Mouse (Mus musculus) macrophage (primary cell): ENCODE measurements around the gene Dagla. TPM values are rescaled to one million over a fixed set of nuclear protein-coding genes. Genes with fewer than 3 reads are reported as not detected.

Experiments
- H3K27ac ChIP-seq: fragments of 350-480 bp; formaldehyde crosslinking; 2 replicates; pipeline ENCODE4 v1.9.0; 2021
- H3K36me3 ChIP-seq: fragments of 350-480 bp; formaldehyde crosslinking; 2 replicates; pipeline ENCODE4 v1.9.0; 2021; ENCODE audit errors: inconsistent target
- H3K4me3 ChIP-seq: fragments of 350-480 bp; formaldehyde crosslinking; 2 replicates; pipeline ENCODE4 v1.9.0; 2021; ENCODE audit errors: inconsistent target
- H3K79me2 ChIP-seq: fragments of 350-480 bp; formaldehyde crosslinking; 2 replicates; pipeline ENCODE4 v1.9.0; 2021; ENCODE audit errors: inconsistent target
- WGBS: methylation state at CpG from one replicate; pipeline ENCODE4 v1.1.7; 2026; ENCODE audit warnings: inconsistent platforms; ENCODE audit not compliant: missing documents; 5-methylcytosine and 5-hydroxymethylcytosine counted together
- polyA plus RNA-seq: library from polyadenylated mRNA; stranded (reverse); fragments of 250-400 nt; gene quantifications from 3 replicates; pipeline ENCODE4 v1.2.4, GENCODE M21; 2018; ENCODE audit warnings: inconsistent platforms

Gene Dagla
- polyA plus RNA-seq, 1 experiment from 2014 or later: 2.9 TPM

- H3K4me3 ChIP-seq: no peak overlapping the region
- no peak overlapping the region for H3K27ac ChIP-seq
- no peaks in the 10 kb centered on the region for H3K79me2 ChIP-seq
- no peaks in the 10 kb centered on the region for H3K36me3 ChIP-seq
- WGBS: 74% methylated on average over 4 of the region's 4 CpGs
Observed at GRCm38 (mm10) chr19:10225767-10226166, 78.9 kb downstream of the Dagla start.

GRCm38 (mm10) chr19:10224637-10225453, 79.8 kb downstream of the Dagla start:
- Histone ChIP-seq H3K36me3 (no peaks in the 10 kb centered on the region), H3K27ac (no peak overlapping the region)
- WGBS: 82% methylated on average over 23 of the region's 26 CpGs

DNA sequence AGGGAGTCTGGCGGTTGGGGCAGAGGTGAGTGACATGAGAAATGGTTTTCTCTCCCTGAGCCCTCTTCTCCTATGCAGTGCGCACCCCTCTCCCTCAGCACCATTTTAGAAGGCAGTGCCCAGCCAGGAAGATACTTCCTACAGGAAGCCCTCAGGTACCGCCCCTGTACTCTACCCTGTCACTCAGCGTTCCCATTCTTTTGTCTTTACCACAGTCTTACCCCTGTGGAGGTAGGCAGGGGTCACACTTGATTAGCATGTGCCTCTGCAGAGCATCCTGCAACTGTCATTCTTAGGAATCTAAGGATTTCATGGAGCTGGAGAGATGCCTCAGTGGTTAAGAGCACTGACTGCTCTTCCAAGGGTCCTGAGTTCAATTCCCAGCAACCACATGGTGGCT, 81.1 kb downstream of the Dagla start:
- 39% methylated on average over 4 of the region's 4 CpGs for WGBS
- no peak overlapping the region for H3K27ac ChIP-seq
- H3K4me3 ChIP-seq: no peak overlapping the region
- H3K36me3 ChIP-seq: no peaks in the 10 kb centered on the region
- H3K79me2 ChIP-seq: no peaks in the 10 kb centered on the region

More at GRCm38 (mm10) chr19:10224637-10225453, 79.8 kb downstream of the Dagla start:
- Histone ChIP-seq H3K4me3 (no peak overlapping the region), H3K79me2 (no peaks in the 10 kb centered on the region)

DNA sequence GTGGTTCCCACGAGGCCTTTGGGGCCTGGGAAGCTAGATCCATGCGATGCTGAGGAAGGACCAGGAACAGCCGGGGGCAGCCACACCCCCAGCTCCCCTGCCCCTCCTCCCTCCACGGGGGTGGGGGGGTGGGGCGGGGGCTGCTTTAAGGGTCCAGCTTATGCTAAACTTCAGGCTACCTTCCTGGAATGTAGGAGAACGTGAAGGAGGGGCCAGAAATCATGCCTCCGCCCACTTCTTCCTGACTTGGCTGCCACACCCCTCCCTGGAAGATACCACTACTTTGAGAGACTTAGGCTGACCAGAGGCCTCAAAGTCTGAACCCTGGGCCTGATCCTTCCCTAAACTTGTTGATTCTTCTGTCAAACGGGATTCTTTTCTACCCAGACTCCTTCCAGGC, 82.0 kb downstream of the Dagla start:
- Histone ChIP-seq H3K36me3 (no peaks in the 10 kb centered on the region), H3K27ac (no peak overlapping the region), H3K4me3 (no peak overlapping the region), H3K79me2 (no peaks in the 10 kb centered on the region)
- 74% methylated on average over 6 of the region's 8 CpGs for WGBS

DNA sequence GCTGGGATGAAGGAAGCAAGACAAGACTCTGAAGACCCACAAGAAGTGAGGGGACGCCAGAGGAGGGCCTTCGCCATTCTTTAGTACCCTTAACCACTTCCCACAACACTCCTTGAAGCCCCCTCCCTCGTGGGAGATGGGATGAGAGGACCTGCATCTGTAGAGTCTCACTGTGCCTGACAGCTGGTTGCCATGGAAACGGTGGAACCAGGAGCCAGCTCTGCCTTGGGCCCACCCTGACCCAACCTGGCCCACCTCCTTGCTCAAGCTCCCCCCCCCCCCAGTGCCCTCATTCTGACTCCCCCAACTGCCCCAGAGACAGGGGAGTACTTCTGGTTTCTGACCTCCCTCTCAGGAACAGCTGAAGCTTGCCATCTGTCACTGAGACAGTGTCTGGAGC, 83.1 kb downstream of the Dagla start:
- WGBS: 65% methylated on average over 4 of the region's 4 CpGs
- Histone ChIP-seq H3K79me2 (no peaks in the 10 kb centered on the region), H3K27ac (no peak overlapping the region), H3K4me3 (no peak overlapping the region), H3K36me3 (no peaks in the 10 kb centered on the region)

DNA sequence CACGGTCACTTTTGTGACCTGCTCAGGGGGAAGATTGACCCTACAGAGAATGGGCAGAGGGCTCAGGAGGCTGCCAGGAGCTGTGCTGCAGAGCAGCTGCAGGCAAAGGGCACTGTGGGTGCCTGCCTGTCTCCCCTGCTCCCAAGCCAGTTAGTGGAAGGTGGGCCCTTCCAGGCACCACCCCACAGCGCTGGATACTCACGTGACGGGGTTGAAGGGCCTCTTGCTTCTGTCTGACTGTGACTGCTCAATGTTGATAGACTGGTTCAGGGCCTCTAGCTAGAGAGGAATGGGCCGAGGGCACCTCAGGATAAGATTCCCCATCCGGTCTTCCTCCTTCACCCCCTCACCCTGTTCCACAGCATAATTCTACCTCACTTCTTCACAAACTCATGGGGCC, 85.1 kb downstream of the Dagla start:
- Histone ChIP-seq H3K27ac (no peak overlapping the region), H3K79me2 (no peaks in the 10 kb centered on the region), H3K4me3 (no peak overlapping the region), H3K36me3 (no peaks in the 10 kb centered on the region)
- 92% methylated on average over 6 of the region's 6 CpGs for WGBS

- WGBS: 45% methylated on average over 3 of the region's 3 CpGs
- no peak overlapping the region for H3K4me3 ChIP-seq
- H3K36me3 ChIP-seq: no peaks in the 10 kb centered on the region
- H3K27ac ChIP-seq: no peak overlapping the region
- H3K79me2 ChIP-seq: no peaks in the 10 kb centered on the region
Observed at GRCm38 (mm10) chr19:10219108-10219507, 85.6 kb downstream of the Dagla start.

- Histone ChIP-seq H3K79me2 (no peaks in the 10 kb centered on the region), H3K36me3 (no peaks in the 10 kb centered on the region), H3K27ac (no peak overlapping the region), H3K4me3 (no peak overlapping the region)
- 83% methylated on average over 7 of the region's 8 CpGs for WGBS
Observed at GRCm38 (mm10) chr19:10216101-10216500, 88.6 kb downstream of the Dagla start.

- Histone ChIP-seq H3K79me2 (no peaks in the 10 kb centered on the region), H3K27ac (no peak overlapping the region), H3K4me3 (no peak overlapping the region), H3K36me3 (peaks cover 7% of the 10 kb centered on the region; the same call in 1 of the 2 replicates)
- 88% methylated on average over 10 of the region's 10 CpGs for WGBS
Observed at GRCm38 (mm10) chr19:10213796-10214471, 90.7 kb downstream of the Dagla start.

DNA sequence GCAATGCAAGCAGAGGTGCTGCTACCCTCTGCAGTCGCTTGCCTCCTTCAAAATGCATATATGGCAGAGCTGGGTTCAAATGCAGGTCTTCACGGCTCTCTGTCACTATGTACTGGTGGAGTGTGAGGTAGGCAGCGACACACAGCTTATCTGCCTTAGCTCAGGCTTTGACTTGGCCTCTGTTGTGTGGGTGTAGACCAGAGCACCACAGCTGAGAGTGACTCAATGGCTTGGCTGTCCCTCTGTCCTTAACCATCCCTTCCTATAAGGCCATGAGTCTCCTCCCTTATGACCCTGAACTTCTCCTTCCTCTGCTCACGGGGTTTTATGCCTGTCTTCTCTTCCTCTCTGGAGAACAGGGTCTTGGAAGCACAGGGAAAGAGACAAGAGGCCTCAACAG, 93.8 kb downstream of the Dagla start:
- H3K79me2 ChIP-seq: peaks cover 6% of the 10 kb centered on the region; the same call in 1 of the 2 replicates
- H3K4me3 ChIP-seq: no peak overlapping the region
- H3K27ac ChIP-seq: no peak overlapping the region
- WGBS: 81% methylated on average over 4 of the region's 4 CpGs
- peaks cover 33% of the 10 kb centered on the region for H3K36me3 ChIP-seq

- Histone ChIP-seq H3K27ac (no peak overlapping the region), H3K79me2 (peaks cover 24% of the 10 kb centered on the region), H3K36me3 (peaks cover 33% of the 10 kb centered on the region), H3K4me3 (no peak overlapping the region)
- 96% methylated on average over 3 of the region's 3 CpGs for WGBS
Observed at GRCm38 (mm10) chr19:10208851-10209250, 95.8 kb downstream of the Dagla start.

GRCm38 (mm10) chr19:10205051-10205450, 99.6 kb downstream of the Dagla start:
- Histone ChIP-seq H3K79me2 (peaks cover 60% of the 10 kb centered on the region), H3K4me3 (no peak overlapping the region; the same call in 1 of the 2 replicates), H3K36me3 (peaks cover 40% of the 10 kb centered on the region), H3K27ac (no peak overlapping the region)
- WGBS: 69% methylated on average over 6 of the region's 6 CpGs

DNA sequence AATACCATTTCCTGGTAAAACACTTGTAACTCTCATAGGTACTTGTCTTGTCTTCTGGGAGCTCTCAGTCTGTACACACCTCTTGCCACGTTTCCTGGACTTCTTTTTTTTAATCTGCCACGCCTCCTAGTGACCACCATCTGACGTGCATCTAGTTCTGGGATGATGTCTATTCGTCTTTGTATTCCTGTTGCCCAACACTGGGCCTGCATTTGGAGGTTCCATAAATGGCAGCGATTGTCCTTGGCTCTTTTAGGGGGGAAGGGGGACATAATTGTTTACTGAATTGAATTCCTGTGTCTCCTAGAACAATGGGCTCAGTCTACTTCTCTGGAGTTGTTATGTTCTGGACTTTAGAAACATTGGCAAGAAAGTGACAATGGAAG, 100.1 kb downstream of the Dagla start:
- Histone ChIP-seq H3K27ac (peak overlapping the region; percentile 95), H3K4me3 (peak overlapping the region; percentile 99), H3K79me2 (peaks cover 64% of the 10 kb centered on the region), H3K36me3 (peaks cover 44% of the 10 kb centered on the region)
- 5% methylated on average over 5 of the region's 5 CpGs for WGBS

- Histone ChIP-seq H3K36me3 (peaks cover 43% of the 10 kb centered on the region), H3K4me3 (peak within 1 kb of the TSS; percentile 99), H3K79me2 (peaks cover 64% of the 10 kb centered on the region), H3K27ac (peak within 1 kb of the TSS; percentile 95)
- WGBS: under 1% methylated on average over 40 of the region's 40 CpGs
Observed at GRCm38 (mm10) chr19:10203848-10204615, 100.6 kb downstream of the Dagla start, which contains the start of the genes Tmem258 and Fen1. Tmem258 (plus strand) TSS chr19:10204014. Fen1 (minus strand) TSS chr19:10204169.
